Mouse (Mus musculus): ENCODE results near the gene Ubtf. TPM values are rescaled to one million over a fixed set of nuclear protein-coding genes. Genes with fewer than 3 reads are reported as not detected.
"Not testable (repeated sequence)": the region's sequence is repeated elsewhere in the genome, so short reads cannot be mapped to it uniquely, and the experiment has no call there.

The Ubtf gene
- total RNA-seq, 2 experiments from 2014 or later, result 34.1 to 131 TPM

- peak; percentile 83 for ATAC-seq (replicated peaks; ENCODE audit: poor library complexity)
These were observed 22.8 kb downstream of the Ubtf start, which contains the start of gene Atxn7l3 for GRCm38 (mm10) chr11:102296491-102297472. TSS of gene Atxn7l3 (minus strand) at chr11:102296631.

GRCm38 (mm10) chr11:102295598-102296471 is 23.7 kb downstream of the Ubtf start:
- ATAC-seq (replicated peaks; ENCODE audit: poor library complexity), result no peak

GRCm38 (mm10) chr11:102294887-102295597 is 24.5 kb downstream of the Ubtf start:
- ATAC-seq (replicated peaks; ENCODE audit: poor library complexity), result peak; percentile 33

- ATAC-seq (replicated peaks; ENCODE audit: poor library complexity), result no peak
These were observed 25.1 kb downstream of the Ubtf start for GRCm38 (mm10) chr11:102294416-102294815.

- no peak for ATAC-seq (replicated peaks; ENCODE audit: poor library complexity)
These were observed 25.6 kb downstream of the Ubtf start for GRCm38 (mm10) chr11:102293971-102294370.

GRCm38 (mm10) chr11:102291051-102291535 is 28.4 kb downstream of the Ubtf start:
- no peak for ATAC-seq (replicated peaks; ENCODE audit: poor library complexity)

- no peak for ATAC-seq (replicated peaks; ENCODE audit: poor library complexity)
These were observed 29.4 kb downstream of the Ubtf start for GRCm38 (mm10) chr11:102290141-102290540.

GRCm38 (mm10) chr11:102289511-102290100 is 29.9 kb downstream of the Ubtf start:
- no peak for ATAC-seq (replicated peaks; ENCODE audit: poor library complexity)

GRCm38 (mm10) chr11:102288913-102289312 is 30.6 kb downstream of the Ubtf start:
- no peak for ATAC-seq (replicated peaks; ENCODE audit: poor library complexity)

- no peak for ATAC-seq (replicated peaks; ENCODE audit: poor library complexity)
These were observed 31.3 kb downstream of the Ubtf start for GRCm38 (mm10) chr11:102288027-102288804.

GRCm38 (mm10) chr11:102287485-102287884 is 32.1 kb downstream of the Ubtf start:
- no peak for ATAC-seq (replicated peaks; ENCODE audit: poor library complexity)

- ATAC-seq (replicated peaks; ENCODE audit: poor library complexity), result peak; percentile 61
These were observed 34.3 kb downstream of the Ubtf start for GRCm38 (mm10) chr11:102285095-102285834.

GRCm38 (mm10) chr11:102284501-102285094 is 34.9 kb downstream of the Ubtf start, which contains the start of gene Tmub2:
TSS of gene Tmub2 (plus strand) at chr11:102284931.
- ATAC-seq (replicated peaks; ENCODE audit: poor library complexity), result peak; percentile 95

- ATAC-seq (replicated peaks; ENCODE audit: poor library complexity), result no peak
These were observed 35.6 kb downstream of the Ubtf start for GRCm38 (mm10) chr11:102283922-102284321.

GRCm38 (mm10) chr11:102280267-102280666 is 39.3 kb downstream of the Ubtf start:
- not testable (repeated sequence) for ATAC-seq (replicated peaks; ENCODE audit: poor library complexity)

- ATAC-seq (replicated peaks; ENCODE audit: poor library complexity), result no peak
These were observed 39.9 kb downstream of the Ubtf start for GRCm38 (mm10) chr11:102279595-102279994.

GRCm38 (mm10) chr11:102277754-102278153 is 41.8 kb downstream of the Ubtf start:
- no peak for ATAC-seq (replicated peaks; ENCODE audit: poor library complexity)

- ATAC-seq (replicated peaks; ENCODE audit: poor library complexity), result peak; percentile 83
These were observed 43.1 kb downstream of the Ubtf start for GRCm38 (mm10) chr11:102276411-102276915.
